Mouse (Mus musculus) liver, embryonic 12.5 days (tissue): ENCODE measurements around the gene Tmem163. TPM values are rescaled to one million over a fixed set of nuclear protein-coding genes. Genes with fewer than 3 reads are reported as not detected.

ENCODE experiments used
- ATAC-seq: fragments of 200-750 bp; cut with Nextera tagmentation; 2 replicates; pipeline ENCODE4 v1.8.0; 2017; ENCODE audit warnings: moderate number of reproducible peaks, mild to moderate bottlenecking, moderate library complexity
- H3K27ac ChIP-seq: fragments of 300-500 bp; sonication (generic); 2 replicates; pipeline ENCODE4 v1.5.1; 2016; ENCODE audit warnings: mild to moderate bottlenecking
- H3K27me3 ChIP-seq: fragments of 300-500 bp; sonication (generic); replicated peaks from 2 replicates; pipeline ENCODE4 v1.6.1; 2016; ENCODE audit warnings: mild to moderate bottlenecking, moderate library complexity
- H3K36me3 ChIP-seq: fragments of 300-500 bp; sonication (generic); 2 replicates; pipeline ENCODE4 v1.6.1; 2016; ENCODE audit warnings: mild to moderate bottlenecking, moderate library complexity
- H3K4me1 ChIP-seq: fragments of 300-500 bp; sonication (generic); 2 replicates; pipeline ENCODE4 v1.6.1; 2016
- H3K4me2 ChIP-seq: fragments of 300-500 bp; sonication (generic); 2 replicates; pipeline ENCODE4 v1.6.1; 2016; ENCODE audit warnings: mild to moderate bottlenecking, moderate library complexity
- H3K4me3 ChIP-seq: fragments of 300-500 bp; sonication (generic); 2 replicates; pipeline ENCODE4 v1.5.1; 2016; ENCODE audit warnings: mild to moderate bottlenecking, moderate library complexity
- H3K9ac ChIP-seq: fragments of 300-500 bp; sonication (generic); 2 replicates; pipeline ENCODE4 v1.6.1; 2016; ENCODE audit warnings: mild to moderate bottlenecking, moderate library complexity
- H3K9me3 ChIP-seq: fragments of 300-500 bp; sonication (generic); replicated peaks from 2 replicates; pipeline ENCODE4 v1.6.1; 2016; ENCODE audit warnings: mild to moderate bottlenecking, moderate library complexity
- WGBS: fragments of 180-500 bp; shearing (Covaris S2); methylation state at CpG from one replicate; pipeline ENCODE4 v1.1.7; 2016; ENCODE audit not compliant: insufficient replicate concordance; 5-methylcytosine and 5-hydroxymethylcytosine counted together
- polyA plus RNA-seq: library from polyadenylated mRNA; unstranded; fragments of >200 nt; fragmentation: Nextera tagmentation; extraction: Ambion mirVana; gene quantifications from 2 replicates; pipeline ENCODE4 v1.2.1, GENCODE M21; 2016

The Tmem163 gene
- polyA plus RNA-seq, 1 experiment from 2014 or later = 1.3 TPM

GRCm38 (mm10) chr1:127441007-127441406 lies 238.3 kb downstream of the Tmem163 start:
- Histone ChIP-seq H3K4me1 (no peaks in the 10 kb centered on the region), H3K27ac (no peak overlapping the region), H3K9ac (no peak overlapping the region), H3K9me3 (no peaks in the 10 kb centered on the region), H3K4me3 (no peak overlapping the region), H3K27me3 (no peaks in the 10 kb centered on the region), H3K36me3 (no peaks in the 10 kb centered on the region), H3K4me2 (no peak overlapping the region)
- WGBS = 63% methylated on average over 1 of the region's 1 CpGs
- ATAC-seq = no peak

GRCm38 (mm10) chr1:127439452-127439891 lies 239.9 kb downstream of the Tmem163 start:
- H3K36me3 ChIP-seq = no peaks in the 10 kb centered on the region
- H3K4me2 ChIP-seq = no peak overlapping the region
- H3K9me3 ChIP-seq = no peaks in the 10 kb centered on the region
- 78% methylated on average over 9 of the region's 9 CpGs for WGBS
- H3K4me1 ChIP-seq = no peaks in the 10 kb centered on the region
- no peak overlapping the region for H3K9ac ChIP-seq
- no peaks in the 10 kb centered on the region for H3K27me3 ChIP-seq
- H3K27ac ChIP-seq = no peak overlapping the region
- no peak for ATAC-seq
- H3K4me3 ChIP-seq = no peak overlapping the region

DNA sequence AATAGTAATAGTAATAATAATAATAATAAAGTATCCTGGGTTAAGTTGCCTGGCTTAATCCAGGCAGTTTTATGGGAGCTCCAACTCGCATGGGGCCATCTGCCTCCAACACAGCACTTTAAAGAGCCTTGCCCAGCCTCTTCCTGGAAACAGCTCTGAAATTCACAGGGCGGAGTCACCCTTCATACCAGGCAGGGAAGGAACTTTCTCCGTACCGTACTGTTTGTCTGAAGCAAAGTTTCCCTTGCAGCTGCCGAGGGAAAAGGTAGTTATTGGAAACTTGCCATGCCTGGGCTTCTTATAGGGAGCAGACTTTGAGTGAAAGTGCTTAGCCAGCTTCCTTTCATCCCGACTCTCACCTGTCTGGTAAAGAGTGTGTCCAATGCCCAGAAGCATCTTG lies 242.3 kb downstream of the Tmem163 start:
- ATAC-seq = no peak
- no peaks in the 10 kb centered on the region for H3K4me1 ChIP-seq
- H3K4me2 ChIP-seq = no peak overlapping the region
- H3K9me3 ChIP-seq = no peaks in the 10 kb centered on the region
- no peaks in the 10 kb centered on the region for H3K27me3 ChIP-seq
- H3K27ac ChIP-seq = no peak overlapping the region
- H3K36me3 ChIP-seq = no peaks in the 10 kb centered on the region
- no peak overlapping the region for H3K9ac ChIP-seq
- no peak overlapping the region for H3K4me3 ChIP-seq
- WGBS = 64% methylated on average over 6 of the region's 6 CpGs

Other genes with a start within 250 kb of the Tmem163 start
- gene Acmsd, start 49.9 kb upstream of the Tmem163 start, polyA plus RNA-seq = 8.4 and 8.5 TPM in 2 replicates
- 42.3 and 43.9 TPM in 2 replicates for gene Ccnt2, start 94.6 kb upstream of the Tmem163 start, polyA plus RNA-seq
- gene Map3k19, start 175.5 kb upstream of the Tmem163 start, polyA plus RNA-seq = not detected in 2 replicates
- gene Rab3gap1, start 189.2 kb upstream of the Tmem163 start, polyA plus RNA-seq = 13.3 and 13.5 TPM in 2 replicates